26 mouse cellular contexts compared by ENCODE assay signal in the genomic region with DNA sequence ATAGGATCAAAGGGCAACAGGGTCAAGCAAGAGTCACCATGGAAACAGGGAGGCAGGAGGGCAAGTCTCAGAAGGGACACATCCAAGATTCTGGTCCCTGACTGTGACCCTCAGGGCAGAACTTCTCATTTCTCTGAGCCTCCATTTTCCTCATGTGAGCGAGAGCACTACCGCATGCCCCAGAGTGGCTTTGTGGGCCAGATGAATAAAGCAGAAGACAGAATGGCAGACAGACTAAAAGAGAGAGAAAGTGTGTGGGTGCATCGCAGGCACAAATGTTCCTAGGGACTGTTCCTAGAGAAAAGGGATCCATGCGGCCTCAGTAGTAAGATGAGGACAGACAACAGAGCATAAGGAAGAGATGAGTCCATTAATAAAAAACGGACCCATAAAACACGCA. TPM values are rescaled to one million over a fixed set of nuclear protein-coding genes. Genes with fewer than 3 reads are reported as not detected.
A peak's percentile ranks its signal among the peaks of the same experiment; 100 is the strongest.
DNase-seq lines count a peak whose midpoint lies in the region; ATAC-seq and TF ChIP-seq lines count a peak whose summit lies in the region.
"Had no signal": no experiment of that assay in that cellular context is flagged by ENCODE, and none has a peak within 500 bp of the region (broad histone marks: within the 10 kb centered on the region; RNA-seq: fewer than 3 reads in every experiment).

No protein-coding gene starts in this region.

- peaks cover 31% of the 10 kb centered on the region for H3K4me1 ChIP-seq in liver, embryonic 12.5 days
- no peaks in the 10 kb centered on the region for H3K4me1 ChIP-seq in liver, embryonic 11.5 days (replicated peaks; ENCODE audit: control insufficient read depth, insufficient read depth, low read length)
- peaks cover 32% of the 10 kb centered on the region for H3K4me1 ChIP-seq in thymus, adult 2 months (replicated peaks; ENCODE audit: control insufficient read depth, insufficient read depth, low read length)
- H3K4me1 ChIP-seq: embryonic facial prominence, embryonic 13.5 days; embryonic facial prominence, embryonic 15.5 days; forebrain, embryonic 10.5 days; forebrain, embryonic 13.5 days; forebrain, embryonic 15.5 days had no signal

- peaks cover 92% of the 10 kb centered on the region for H3K36me3 ChIP-seq in liver, embryonic 12.5 days
- peaks cover 2% of the 10 kb centered on the region; the same call in 1 of the 2 replicates for H3K36me3 ChIP-seq in liver, embryonic 11.5 days (ENCODE audit: control insufficient read depth, insufficient read depth, low read length)
- H3K36me3 ChIP-seq in thymus, adult 2 months (ENCODE audit: control insufficient read depth, insufficient read depth, low read length): peaks cover 77% of the 10 kb centered on the region
- H3K36me3 ChIP-seq: embryonic facial prominence, embryonic 13.5 days; embryonic facial prominence, embryonic 15.5 days; forebrain, embryonic 10.5 days; forebrain, embryonic 15.5 days had no signal

- no peak for TF ChIP-seq CTCF in thymus, adult 2 months (IDR thresholded peaks at IDR 0.05; ENCODE audit: borderline replicate concordance, control insufficient read depth, extremely low read depth, insufficient read depth, low read length, poor library complexity)

- peak; percentile 73; the same call in 1 of the 2 replicates for ATAC-seq in frontal cortex, adult (ENCODE audit: low TSS enrichment)
- no peak for ATAC-seq in liver, embryonic 12.5 days
- ATAC-seq in liver, embryonic 11.5 days (replicated peaks; ENCODE audit: low FRiP score): no peak
- ATAC-seq in granulocyte monocyte progenitor cell, adult 5-6 weeks (replicated peaks; ENCODE audit: poor library complexity, severe bottlenecking): peak; percentile 17
- ATAC-seq: activated CD4-positive, CD25-positive, alpha-beta regulatory T cell, adult 4 months; forebrain, embryonic 13.5 days; forebrain, embryonic 15.5 days; Patski had no signal

- H3K9ac ChIP-seq in liver, embryonic 12.5 days: no peak overlapping the region
- no peak overlapping the region for H3K9ac ChIP-seq in liver, embryonic 11.5 days (ENCODE audit: low read depth, low read length)
- H3K9ac ChIP-seq: embryonic facial prominence, embryonic 13.5 days; embryonic facial prominence, embryonic 15.5 days; forebrain, embryonic 13.5 days; forebrain, embryonic 15.5 days had no signal

- DNase-seq in frontal cortex, adult 2 months (ENCODE audit: extremely low spot score in 1 of 2, low spot score in 1 of 2): no peak
- DNase-seq in liver, embryonic 11.5 days (ENCODE audit: low spot score): no peak
- no peak for DNase-seq in thymus, adult 2 months
- DNase-seq in thymus, postnatal 14 days: no peak
- DNase-seq in adrenal gland, adult 8-10 months: no peak
- DNase-seq: adrenal gland, postnatal 10 days; adrenal gland, postnatal 25 days; cerebellum, adult 11 months; cerebellum, adult 18-20 months; cerebellum, adult 8-10 months; cerebellum, adult 9-11 months; cerebellum, postnatal 14 days; cerebellum, postnatal 36 days; embryo, embryonic 11 days had no signal

- H3K27me3 ChIP-seq in liver, embryonic 12.5 days (replicated peaks): no peaks in the 10 kb centered on the region
- H3K27me3 ChIP-seq in liver, embryonic 11.5 days (replicated peaks; ENCODE audit: control insufficient read depth, insufficient read depth, low read length): no peaks in the 10 kb centered on the region
- no peaks in the 10 kb centered on the region for H3K27me3 ChIP-seq in thymus, adult 2 months (ENCODE audit: control insufficient read depth, insufficient read depth, low read length)
- H3K27me3 ChIP-seq: embryonic facial prominence, embryonic 13.5 days; embryonic facial prominence, embryonic 15.5 days; forebrain, embryonic 13.5 days; forebrain, embryonic 15.5 days had no signal

- no peak for TF ChIP-seq POLR2A in thymus, adult 2 months (IDR thresholded peaks at IDR 0.05; ENCODE audit: control insufficient read depth, extremely low read depth, insufficient read depth, low read length, poor library complexity)

- H3K4me2 ChIP-seq in liver, embryonic 12.5 days: no peak overlapping the region
- no peak overlapping the region for H3K4me2 ChIP-seq in liver, embryonic 11.5 days
- H3K4me2 ChIP-seq: embryonic facial prominence, embryonic 13.5 days; embryonic facial prominence, embryonic 15.5 days; forebrain, embryonic 13.5 days; forebrain, embryonic 15.5 days had no signal

- 92% methylated on average over 6 of the region's 6 CpGs for WGBS in liver, embryonic 12.5 days (ENCODE audit: insufficient replicate concordance)
- 87% methylated on average over 6 of the region's 6 CpGs for WGBS in liver, embryonic 11.5 days
- 95% methylated on average over 6 of the region's 6 CpGs for WGBS in thymus, adult 2 months

- no peaks in the 10 kb centered on the region for H3K9me3 ChIP-seq in liver, embryonic 12.5 days (replicated peaks)
- no peaks in the 10 kb centered on the region for H3K9me3 ChIP-seq in liver, embryonic 11.5 days (ENCODE audit: control insufficient read depth, low read length)
- H3K9me3 ChIP-seq: embryonic facial prominence, embryonic 13.5 days; embryonic facial prominence, embryonic 15.5 days; forebrain, embryonic 10.5 days; forebrain, embryonic 13.5 days; forebrain, embryonic 15.5 days; G1E had no signal

- peak overlapping the region; percentile 36; the same call in 1 of the 2 replicates for H3K27ac ChIP-seq in liver, embryonic 12.5 days
- H3K27ac ChIP-seq in liver, embryonic 11.5 days (ENCODE audit: low read depth, low read length): no peak overlapping the region
- peak overlapping the region; percentile 37; the same call in 1 of the 2 replicates for H3K27ac ChIP-seq in thymus, adult 2 months (ENCODE audit: control insufficient read depth, insufficient read depth, low read length)
- H3K27ac ChIP-seq: embryonic facial prominence, embryonic 13.5 days; embryonic facial prominence, embryonic 15.5 days; forebrain, embryonic 10.5 days; forebrain, embryonic 13.5 days; forebrain, embryonic 15.5 days had no signal

- no peak overlapping the region for H3K4me3 ChIP-seq in liver, embryonic 12.5 days
- no peak overlapping the region for H3K4me3 ChIP-seq in liver, embryonic 11.5 days (ENCODE audit: low read depth, low read length)
- H3K4me3 ChIP-seq in thymus, adult 2 months (ENCODE audit: control insufficient read depth, insufficient read depth, low read length): no peak overlapping the region
- H3K4me3 ChIP-seq: embryonic facial prominence, embryonic 13.5 days; embryonic facial prominence, embryonic 15.5 days; erythroblast, embryonic 14.5 days; forebrain, embryonic 10.5 days; forebrain, embryonic 13.5 days; forebrain, embryonic 15.5 days had no signal

RNA-seq across cellular contexts. Expression of gene Ikzf1, which starts 24.5 kb away (rescaled TPM):
- 3.0 and 3.1 TPM in 2 replicates for polyA plus RNA-seq in frontal cortex, adult 2 months (2012; rRNA removed)
- polyA plus RNA-seq in liver, embryonic 12.5 days (2016; fragmentation: Nextera tagmentation; extraction: Ambion mirVana): 59.1 and 61.0 TPM in 2 replicates
- 105 and 120 TPM in 2 replicates for polyA plus RNA-seq in liver, embryonic 11.5 days (2014; fragmentation: Nextera tagmentation; extraction: Ambion mirVana)
- 645 and 923 TPM in 2 replicates for polyA plus RNA-seq in thymus, adult 2 months (2012; rRNA removed)
- 108 and 128 TPM in 2 replicates for total RNA-seq in granulocyte monocyte progenitor cell, adult 5-6 weeks (2014; fragmentation: Nextera tagmentation)
- 51.0 and 56.0 TPM in 2 replicates for total RNA-seq in granulocyte monocyte progenitor cell, adult 5-6 weeks (2017)
- 1 to 10 TPM; 2.7 to 6.3 (median 3.7) TPM for total RNA-seq in adrenal gland, adult 8-10 months (2022)
- polyA plus RNA-seq: Patski had no signal

Comparison
In these comparisons a context has a peak if more than half of its experiments do, and no peak if none do; other contexts are left out.
1. ATAC-seq: peak in frontal cortex, adult (single experiment) and granulocyte monocyte progenitor cell, adult 5-6 weeks (single experiment); none in liver, embryonic 12.5 days (single experiment) and liver, embryonic 11.5 days (single experiment).
2. RNA of gene Ikzf1, which starts 24.5 kb away (polyA plus RNA-seq): 645 to 923 TPM in thymus, adult 2 months, 105 to 120 TPM in liver, embryonic 11.5 days and 59.1 to 61.0 TPM in liver, embryonic 12.5 days; 3.0 to 3.1 TPM in frontal cortex, adult 2 months; every median in the first group is over 10 times any median in the second.